Mouse (Mus musculus): Measurements from ENCODE around the gene Cnot4.
A peak's percentile ranks its signal among the peaks of the same experiment; 100 is the strongest.

The Cnot4 gene

GRCm38 (mm10) chr6:35033341-35033740 is 100.2 kb downstream of the Cnot4 start:
- no peak for DNase-seq (ENCODE audit: low read depth, low spot score)

- DNase-seq (ENCODE audit: low read depth, low spot score): no peak
These were observed 100.8 kb downstream of the Cnot4 start for GRCm38 (mm10) chr6:35032704-35033103.

- no peak for DNase-seq (ENCODE audit: low read depth, low spot score)
These were observed 102.7 kb downstream of the Cnot4 start for GRCm38 (mm10) chr6:35030811-35031210.

- DNase-seq (ENCODE audit: low read depth, low spot score): no peak
These were observed 103.3 kb downstream of the Cnot4 start for GRCm38 (mm10) chr6:35030226-35030625.

- DNase-seq (ENCODE audit: low read depth, low spot score): no peak
These were observed 105.5 kb downstream of the Cnot4 start for GRCm38 (mm10) chr6:35028023-35028422.

GRCm38 (mm10) chr6:35027257-35027656 is 106.3 kb downstream of the Cnot4 start:
- no peak for DNase-seq (ENCODE audit: low read depth, low spot score)

- no peak for DNase-seq (ENCODE audit: low read depth, low spot score)
These were observed 116.9 kb downstream of the Cnot4 start for GRCm38 (mm10) chr6:35016624-35017023.

- DNase-seq (ENCODE audit: low read depth, low spot score): no peak
These were observed 121.6 kb downstream of the Cnot4 start for GRCm38 (mm10) chr6:35011953-35012352.

GRCm38 (mm10) chr6:35010705-35011104 is 122.8 kb downstream of the Cnot4 start:
- no peak for DNase-seq (ENCODE audit: low read depth, low spot score)

GRCm38 (mm10) chr6:35002261-35002669 is 131.3 kb downstream of the Cnot4 start:
- DNase-seq (ENCODE audit: low read depth, low spot score): no peak

- no peak for DNase-seq (ENCODE audit: low read depth, low spot score)
These were observed 134.4 kb downstream of the Cnot4 start for GRCm38 (mm10) chr6:34999101-34999500.

GRCm38 (mm10) chr6:34996496-34996895 is 137.0 kb downstream of the Cnot4 start:
- DNase-seq (ENCODE audit: low read depth, low spot score): no peak

GRCm38 (mm10) chr6:34995265-34995681 is 138.3 kb downstream of the Cnot4 start:
- peak; percentile 39 for DNase-seq (ENCODE audit: low read depth, low spot score)

GRCm38 (mm10) chr6:34994692-34995091 is 138.8 kb downstream of the Cnot4 start:
- DNase-seq (ENCODE audit: low read depth, low spot score): no peak

- no peak for DNase-seq (ENCODE audit: low read depth, low spot score)
These were observed 144.3 kb downstream of the Cnot4 start for GRCm38 (mm10) chr6:34989263-34989662.

GRCm38 (mm10) chr6:34988081-34988761 is 145.3 kb downstream of the Cnot4 start, which contains the start of gene Slc23a4:
Slc23a4 (minus strand) TSS chr6:34988404.
- DNase-seq (ENCODE audit: low read depth, low spot score): no peak

- no peak for DNase-seq (ENCODE audit: low read depth, low spot score)
These were observed 146.4 kb downstream of the Cnot4 start for GRCm38 (mm10) chr6:34987085-34987645.

- no peak for DNase-seq (ENCODE audit: low read depth, low spot score)
These were observed 152.9 kb downstream of the Cnot4 start for GRCm38 (mm10) chr6:34980661-34981060.

- DNase-seq (ENCODE audit: low read depth, low spot score): no peak
These were observed 154.2 kb downstream of the Cnot4 start for GRCm38 (mm10) chr6:34979291-34979690.
